Mouse (Mus musculus) liver, postnatal 0 days (tissue): ENCODE measurements around the gene Syde2.

Experiments
- CTCF ChIP-seq: sonication (generic); IDR thresholded peaks from 2 replicates; pipeline ENCODE4 v1.5.1; 2016; ENCODE audit warnings: antibody characterized with exemption, low read depth
- EP300 ChIP-seq: IDR thresholded peaks from 2 replicates; pipeline ENCODE4 v1.6.1; 2016; ENCODE audit warnings: antibody characterized with exemption, low read depth, mild to moderate bottlenecking

- TF ChIP-seq EP300 (no peak), CTCF (no peak)
Measured at GRCm38 (mm10) chr3:146032976-146033375, 45.3 kb downstream of the Syde2 start.
